9 mouse cellular contexts compared by ENCODE assay signal in genomic region chr19:4304871-4305321, GRCm38 (mm10). TPM values are rescaled to one million over a fixed set of nuclear protein-coding genes. Genes with fewer than 3 reads are reported as not detected.
DNase-seq lines count a peak whose midpoint lies in the region; ATAC-seq and TF ChIP-seq lines count a peak whose summit lies in the region.
"Had no signal": no experiment of that assay in that cellular context is flagged by ENCODE, and none has a peak within 500 bp of the region (broad histone marks: within the 10 kb centered on the region; RNA-seq: fewer than 3 reads in every experiment).

No protein-coding gene starts in this region.

- no peaks in the 10 kb centered on the region for H3K36me3 ChIP-seq in heart, embryonic 10.5 days
- H3K36me3 ChIP-seq in hindbrain, embryonic 15.5 days = no peaks in the 10 kb centered on the region
- no peaks in the 10 kb centered on the region for H3K36me3 ChIP-seq in midbrain, embryonic 11.5 days (ENCODE audit: control insufficient read depth, insufficient read depth, low read length)

- WGBS in heart, embryonic 10.5 days = 52% methylated on average over 4 of the region's 4 CpGs
- WGBS in bone marrow, adult 2 months = 3% methylated on average over 4 of the region's 4 CpGs
- whole genome bisulfite sequencing in hindbrain, embryonic 15.5 days = 58% methylated on average over 4 of the region's 4 CpGs
- WGBS in midbrain, embryonic 11.5 days = 54% methylated on average over 4 of the region's 4 CpGs

- no peaks in the 10 kb centered on the region for H3K9me3 ChIP-seq in heart, embryonic 10.5 days
- no peaks in the 10 kb centered on the region for H3K9me3 ChIP-seq in hindbrain, embryonic 15.5 days
- H3K9me3 ChIP-seq in midbrain, embryonic 11.5 days (ENCODE audit: control insufficient read depth, low read length) = no peaks in the 10 kb centered on the region

- intact Hi-C loops in heart, postnatal 10 days (cut with DNase I) = loop anchor here (5.0 kb wide), 1 partner anchor 98 kb away; no protein-coding TSS in a partner anchor
- intact Hi-C loops in gastrocnemius, postnatal 36 days (cut with DNase I) = loop anchor here (5.0 kb wide), 1 partner anchor 98 kb away; no protein-coding TSS in a partner anchor

- no peaks in the 10 kb centered on the region for H3K27me3 ChIP-seq in heart, embryonic 10.5 days (ENCODE audit: insufficient read depth, poor library complexity, severe bottlenecking)
- H3K27me3 ChIP-seq in hindbrain, embryonic 15.5 days = no peaks in the 10 kb centered on the region
- no peaks in the 10 kb centered on the region for H3K27me3 ChIP-seq in midbrain, embryonic 11.5 days (ENCODE audit: control insufficient read depth, insufficient read depth, low read length)
- H3K27me3 ChIP-seq: Patski had no signal

- peak overlapping the region; percentile 95; the same call in 1 of the 2 replicates for H3K27ac ChIP-seq in heart, embryonic 10.5 days
- H3K27ac ChIP-seq in bone marrow, adult 2 months (ENCODE audit: control insufficient read depth, insufficient read depth, low read depth, low read length, poor library complexity) = peak overlapping the region; percentile 94
- H3K27ac ChIP-seq in hindbrain, embryonic 15.5 days (replicated peaks) = peak overlapping the region; percentile 86; the same call in 1 of the 2 replicates
- H3K27ac ChIP-seq in midbrain, embryonic 11.5 days (ENCODE audit: low read depth, low read length) = no peak overlapping the region

- no peak for TF ChIP-seq POLR2A in bone marrow, adult 2 months (IDR thresholded peaks at IDR 0.05; ENCODE audit: borderline replicate concordance, control insufficient read depth, low read depth, low read length)

- DNase-seq in heart, embryonic 10.5 days (ENCODE audit: low spot score) = no peak
- no peak for DNase-seq in heart, postnatal 10 days
- no peak for DNase-seq in midbrain, embryonic 11.5 days (ENCODE audit: low spot score, missing footprints)
- DNase-seq in testis, postnatal 10 days (ENCODE audit: low spot score) = no peak
- no peak for DNase-seq in left cerebral cortex, adult 9 months (ENCODE audit: low spot score in 2 of 2)
- no peak for DNase-seq in gastrocnemius, postnatal 36 days

- H3K4me1 ChIP-seq in heart, embryonic 10.5 days = peaks cover 59% of the 10 kb centered on the region
- H3K4me1 ChIP-seq in bone marrow, adult 2 months (ENCODE audit: control insufficient read depth, insufficient read depth, low read length) = peaks cover 8% of the 10 kb centered on the region; the same call in 1 of the 2 replicates
- H3K4me1 ChIP-seq in hindbrain, embryonic 15.5 days (replicated peaks) = peaks cover 66% of the 10 kb centered on the region
- H3K4me1 ChIP-seq in midbrain, embryonic 11.5 days (ENCODE audit: control insufficient read depth, insufficient read depth, low read length) = peaks cover 29% of the 10 kb centered on the region

- peak overlapping the region; percentile 84 for H3K4me3 ChIP-seq in heart, embryonic 10.5 days
- H3K4me3 ChIP-seq in bone marrow, adult 2 months (replicated peaks; ENCODE audit: control insufficient read depth, low read depth, low read length) = peak overlapping the region; percentile 84
- peak overlapping the region; percentile 92 for H3K4me3 ChIP-seq in hindbrain, embryonic 15.5 days
- peak overlapping the region; percentile 95 for H3K4me3 ChIP-seq in midbrain, embryonic 11.5 days (ENCODE audit: low read depth, low read length)

- H3K4me2 ChIP-seq in hindbrain, embryonic 15.5 days = peak overlapping the region; percentile 83
- peak overlapping the region; percentile 93 for H3K4me2 ChIP-seq in midbrain, embryonic 11.5 days

- ATAC-seq in hindbrain, embryonic 15.5 days (ENCODE audit: low FRiP score, low read depth) = no peak
- no peak for ATAC-seq in midbrain, embryonic 11.5 days (ENCODE audit: low FRiP score)

- TF ChIP-seq CTCF in bone marrow, adult 2 months (IDR thresholded peaks at IDR 0.05; ENCODE audit: control insufficient read depth, insufficient read depth, low read length) = peak; percentile 6; the same call in 1 of the 2 replicates

- peak overlapping the region; percentile 92 for H3K9ac ChIP-seq in hindbrain, embryonic 15.5 days
- peak overlapping the region; percentile 97 for H3K9ac ChIP-seq in midbrain, embryonic 11.5 days (ENCODE audit: low read length)

RNA-seq across cellular contexts. Expression of gene Grk2, which starts 1.1 kb away (rescaled TPM):
- polyA plus RNA-seq in heart, embryonic 10.5 days (2016; fragmentation: Nextera tagmentation; extraction: Ambion mirVana) = 12.0 and 16.5 TPM in 2 replicates
- 10 to 100 TPM; 51.4 to 57.2 TPM for total RNA-seq in heart, postnatal 10 days (2021)
- polyA plus RNA-seq in bone marrow, adult 2 months (2011; ENCODE audit: insufficient read depth, insufficient read length, low replicate concordance, missing spikeins) = 153 and 243 TPM in 2 replicates
- 25.7 and 31.9 TPM in 2 replicates for polyA plus RNA-seq in hindbrain, embryonic 15.5 days (2015; fragmentation: Nextera tagmentation; extraction: Ambion mirVana)
- polyA plus RNA-seq in midbrain, embryonic 11.5 days (2014; fragmentation: Nextera tagmentation; extraction: Ambion mirVana) = 13.2 and 16.5 TPM in 2 replicates
- 10 to 100 TPM; 41.5 to 52.0 TPM for total RNA-seq in gastrocnemius, postnatal 36 days (2021)

RNA-seq across cellular contexts. Expression of gene Ankrd13d, which starts 22.0 kb away (rescaled TPM):
- polyA plus RNA-seq in heart, embryonic 10.5 days (2016; fragmentation: Nextera tagmentation; extraction: Ambion mirVana) = 1.9 and 3.6 TPM in 2 replicates
- 1 to 10 TPM in 1 of 2 experiments, under 1 TPM in 1; 0.98 to 1.5 TPM for total RNA-seq in heart, postnatal 10 days (2021)
- polyA plus RNA-seq in bone marrow, adult 2 months (2011; ENCODE audit: insufficient read depth, insufficient read length, low replicate concordance, missing spikeins) = 8.4 and 53.2 TPM in 2 replicates
- 58.3 and 63.4 TPM in 2 replicates for polyA plus RNA-seq in hindbrain, embryonic 15.5 days (2015; fragmentation: Nextera tagmentation; extraction: Ambion mirVana)
- 8.5 and 8.8 TPM in 2 replicates for polyA plus RNA-seq in midbrain, embryonic 11.5 days (2014; fragmentation: Nextera tagmentation; extraction: Ambion mirVana)
- total RNA-seq in gastrocnemius, postnatal 36 days (2021) = under 1 TPM; 0.23 to 0.27 TPM

RNA-seq across cellular contexts. Expression of gene Ssh3, which starts 35.9 kb away (rescaled TPM):
- 2.9 and 3.5 TPM in 2 replicates for polyA plus RNA-seq in heart, embryonic 10.5 days (2016; fragmentation: Nextera tagmentation; extraction: Ambion mirVana)
- 10 to 100 TPM in 1 of 2 experiments, 1 to 10 TPM in 1; 10.0 to 12.0 TPM for total RNA-seq in heart, postnatal 10 days (2021)
- polyA plus RNA-seq in bone marrow, adult 2 months (2011; ENCODE audit: insufficient read depth, insufficient read length, low replicate concordance, missing spikeins) = 16.9 and 20.7 TPM in 2 replicates
- polyA plus RNA-seq in hindbrain, embryonic 15.5 days (2015; fragmentation: Nextera tagmentation; extraction: Ambion mirVana) = 15.9 and 18.5 TPM in 2 replicates
- 2.1 and 2.3 TPM in 2 replicates for polyA plus RNA-seq in midbrain, embryonic 11.5 days (2014; fragmentation: Nextera tagmentation; extraction: Ambion mirVana)
- total RNA-seq in gastrocnemius, postnatal 36 days (2021) = 1 to 10 TPM; 2.4 to 3.0 TPM
